Mouse (Mus musculus) heart, postnatal 0 days (tissue): Measurements from ENCODE around the gene Dnajc6. TPM values are rescaled to one million over a fixed set of nuclear protein-coding genes. Genes with fewer than 3 reads are reported as not detected.

Experiments used
- ATAC-seq: fragments of 200-750 bp; cut with Nextera tagmentation; 2 replicates; pipeline ENCODE4 v1.8.0; 2017; ENCODE audit warnings: low read depth, moderate number of reproducible peaks, moderate library complexity; ENCODE audit not compliant: insufficient read depth
- DNase-seq: peaks from one replicate; pipeline ENCODE4 v3.0.0-alpha.2; 2016; ENCODE audit warnings: low spot score
- H3K27ac ChIP-seq: fragments of 300-500 bp; sonication (generic); 2 replicates; pipeline ENCODE4 v1.5.1; 2014; ENCODE audit warnings: low read depth, mild to moderate bottlenecking
- H3K27me3 ChIP-seq: fragments of 300-500 bp; sonication (generic); 2 replicates; pipeline ENCODE4 v1.6.1; 2014; ENCODE audit warnings: low read length, mixed read lengths; ENCODE audit not compliant: control insufficient read depth, insufficient read depth
- H3K36me3 ChIP-seq: fragments of 300-500 bp; sonication (generic); replicated peaks from 2 replicates; pipeline ENCODE4 v1.6.1; 2014; ENCODE audit warnings: low read length, mixed read lengths; ENCODE audit not compliant: control insufficient read depth, insufficient read depth
- H3K4me1 ChIP-seq: fragments of 300-500 bp; sonication (generic); 2 replicates; pipeline ENCODE4 v1.6.1; 2014; ENCODE audit warnings: antibody characterized with exemption; ENCODE audit not compliant: control insufficient read depth, insufficient read depth
- H3K4me2 ChIP-seq: fragments of 300-500 bp; sonication (generic); 2 replicates; pipeline ENCODE4 v1.6.1; 2014; ENCODE audit warnings: low read depth, mild to moderate bottlenecking, low read length, moderate library complexity
- H3K4me3 ChIP-seq: fragments of 300-500 bp; sonication (generic); 2 replicates; pipeline ENCODE4 v1.5.1; 2014; ENCODE audit warnings: low read depth, low read length
- H3K9ac ChIP-seq: fragments of 300-500 bp; sonication (generic); replicated peaks from 2 replicates; pipeline ENCODE4 v1.6.1; 2014; ENCODE audit warnings: low read depth, low read length, mixed read lengths
- H3K9me3 ChIP-seq: fragments of 300-500 bp; sonication (generic); replicated peaks from 2 replicates; pipeline ENCODE4 v1.6.1; 2016; ENCODE audit warnings: low read length; ENCODE audit not compliant: control insufficient read depth
- CTCF ChIP-seq: IDR thresholded peaks from 2 replicates; pipeline ENCODE4 v1.5.1; 2016; ENCODE audit warnings: antibody characterized with exemption, control low read depth, low read depth
- EP300 ChIP-seq: IDR thresholded peaks from 2 replicates; pipeline ENCODE4 v1.6.1; 2016; ENCODE audit warnings: antibody characterized with exemption, low read depth
- WGBS: fragments of 180-500 bp; shearing (Covaris S2); extraction: QIAGEN DNeasy Blood & Tissue Kit; methylation state at CpG from one replicate; pipeline ENCODE4 v1.1.7; 2014; 5-methylcytosine and 5-hydroxymethylcytosine counted together
- polyA plus RNA-seq: library from polyadenylated mRNA; unstranded; fragments of >200 nt; fragmentation: Nextera tagmentation; extraction: Ambion mirVana; gene quantifications from 2 replicates; pipeline ENCODE4 v1.2.1, GENCODE M21; 2015
- total RNA-seq: library from RNA; depleted of rRNA; stranded (reverse); fragments of >200 nt; gene quantifications from 2 replicates; pipeline ENCODE4 v1.2.3, GENCODE M21; 2014; ENCODE audit warnings: low replicate concordance; rRNA removed

The Dnajc6 gene
- total RNA-seq (1.2 and 11.6 TPM in 2 replicates), polyA plus RNA-seq (0.07 and 0.08 TPM in 2 replicates)

DNA sequence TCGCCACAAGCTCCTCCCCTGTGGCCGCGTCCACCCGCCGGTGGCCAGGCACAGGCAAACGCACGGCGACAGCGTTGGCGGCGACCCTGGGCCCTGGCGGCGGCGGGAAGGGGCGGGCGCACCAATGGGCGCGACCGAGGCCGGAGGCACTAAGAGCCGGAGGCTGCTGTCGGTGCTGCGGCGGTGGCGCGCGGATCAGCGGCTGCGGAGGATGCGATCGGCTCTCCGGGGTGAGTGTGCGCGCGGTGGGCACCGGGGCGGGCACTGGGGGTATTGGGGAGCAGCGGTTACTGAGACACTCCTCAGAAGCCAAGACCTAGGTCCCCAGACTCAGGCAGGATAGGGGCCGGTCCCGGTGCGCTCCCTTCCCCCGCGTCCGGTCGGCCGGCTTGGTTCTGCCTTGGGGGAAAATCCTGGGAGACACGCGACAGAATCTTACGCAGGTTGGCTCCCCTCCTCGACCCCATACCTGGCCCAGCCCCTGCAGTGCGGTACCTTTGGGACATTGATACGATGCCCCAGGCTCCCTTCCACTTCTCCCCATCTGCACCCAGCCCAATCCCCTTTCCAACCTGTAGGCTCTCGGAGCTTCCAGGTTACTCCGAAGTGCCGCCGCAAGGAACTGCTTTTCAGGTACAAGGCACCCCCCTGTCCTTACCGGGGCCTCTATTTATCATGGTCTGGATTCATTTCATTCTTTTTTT lies at the start of gene Dnajc6:
Gene Dnajc6 (plus strand): TSS at position 115 of the 704 bp plus-strand sequence.
- WGBS: under 1% methylated on average over 55 of the region's 57 CpGs
- H3K27ac ChIP-seq: no peak within 1 kb of the TSS
- no peaks in the 10 kb centered on the region for H3K36me3 ChIP-seq
- no peak for DNase-seq
- H3K27me3 ChIP-seq: peaks cover 41% of the 10 kb centered on the region
- TF ChIP-seq CTCF (no peak), EP300 (no peak)
- H3K9me3 ChIP-seq: no peaks in the 10 kb centered on the region
- peaks cover 9% of the 10 kb centered on the region; the same call in 1 of the 2 replicates for H3K4me1 ChIP-seq
- H3K9ac ChIP-seq: peak within 1 kb of the TSS; percentile 23; the same call in 1 of the 2 replicates
- ATAC-seq: peak; percentile 30; the same call in 1 of the 2 replicates
- H3K4me2 ChIP-seq: peak within 1 kb of the TSS; percentile 93
- peak within 1 kb of the TSS; percentile 58 for H3K4me3 ChIP-seq

DNA sequence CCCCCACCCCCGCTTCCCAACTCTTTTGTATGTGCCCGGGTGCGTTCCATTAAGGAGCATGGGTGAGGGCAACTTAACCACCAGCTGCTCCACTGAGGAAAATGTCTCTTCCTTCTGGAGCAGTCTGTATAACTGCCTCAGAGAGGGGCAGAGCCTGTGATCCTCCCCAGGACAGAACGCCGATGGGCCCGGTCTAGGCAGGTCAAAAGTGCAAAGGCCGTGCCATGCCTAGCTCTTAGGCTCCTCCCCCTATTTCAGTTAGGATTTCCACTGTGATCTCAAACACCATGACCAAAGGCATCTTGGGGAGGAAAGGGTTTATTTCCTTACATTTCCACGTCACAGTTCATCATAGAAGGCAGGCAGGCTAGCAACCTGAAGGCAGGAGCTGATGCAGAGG lies 47.7 kb upstream of the Dnajc6 start:
- DNase-seq (no peak), ATAC-seq (no peak)
- H3K4me1 ChIP-seq: peaks cover 17% of the 10 kb centered on the region; the same call in 1 of the 2 replicates
- H3K27me3 ChIP-seq: no peaks in the 10 kb centered on the region
- no peaks in the 10 kb centered on the region for H3K36me3 ChIP-seq
- no peak overlapping the region for H3K4me2 ChIP-seq
- no peak overlapping the region for H3K9ac ChIP-seq
- WGBS: 91% methylated on average over 8 of the region's 8 CpGs
- H3K4me3 ChIP-seq: no peak overlapping the region
- TF ChIP-seq CTCF: no peak
- no peak for TF ChIP-seq EP300
- no peaks in the 10 kb centered on the region for H3K9me3 ChIP-seq
- no peak overlapping the region for H3K27ac ChIP-seq

DNA sequence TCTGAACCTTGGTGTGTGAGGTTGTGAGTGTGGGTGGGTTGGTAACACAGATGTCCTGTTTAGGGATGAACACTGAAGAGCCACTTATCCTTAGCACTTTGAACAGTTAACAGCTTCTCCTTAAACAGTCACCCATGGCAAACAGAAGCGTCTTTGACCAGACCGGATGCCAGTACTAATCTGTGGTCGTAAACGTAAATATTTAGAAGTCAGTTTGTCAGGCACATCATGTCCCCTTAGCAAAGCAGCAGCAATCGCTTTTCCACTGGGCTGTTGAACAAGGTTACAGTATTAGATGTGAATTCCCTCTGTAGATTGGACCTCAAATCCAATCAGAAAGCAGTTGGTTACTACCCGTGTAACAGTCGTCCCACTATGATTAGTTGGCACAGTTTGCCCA lies 47.1 kb upstream of the Dnajc6 start:
- Histone ChIP-seq H3K4me3 (no peak overlapping the region), H3K27ac (no peak overlapping the region), H3K27me3 (no peaks in the 10 kb centered on the region), H3K36me3 (no peaks in the 10 kb centered on the region), H3K4me2 (no peak overlapping the region), H3K9me3 (no peaks in the 10 kb centered on the region), H3K9ac (no peak overlapping the region), H3K4me1 (peaks cover 17% of the 10 kb centered on the region; the same call in 1 of the 2 replicates)
- TF ChIP-seq EP300: no peak
- WGBS: 61% methylated on average over 7 of the region's 7 CpGs
- DNase-seq (no peak), ATAC-seq (no peak)

DNA sequence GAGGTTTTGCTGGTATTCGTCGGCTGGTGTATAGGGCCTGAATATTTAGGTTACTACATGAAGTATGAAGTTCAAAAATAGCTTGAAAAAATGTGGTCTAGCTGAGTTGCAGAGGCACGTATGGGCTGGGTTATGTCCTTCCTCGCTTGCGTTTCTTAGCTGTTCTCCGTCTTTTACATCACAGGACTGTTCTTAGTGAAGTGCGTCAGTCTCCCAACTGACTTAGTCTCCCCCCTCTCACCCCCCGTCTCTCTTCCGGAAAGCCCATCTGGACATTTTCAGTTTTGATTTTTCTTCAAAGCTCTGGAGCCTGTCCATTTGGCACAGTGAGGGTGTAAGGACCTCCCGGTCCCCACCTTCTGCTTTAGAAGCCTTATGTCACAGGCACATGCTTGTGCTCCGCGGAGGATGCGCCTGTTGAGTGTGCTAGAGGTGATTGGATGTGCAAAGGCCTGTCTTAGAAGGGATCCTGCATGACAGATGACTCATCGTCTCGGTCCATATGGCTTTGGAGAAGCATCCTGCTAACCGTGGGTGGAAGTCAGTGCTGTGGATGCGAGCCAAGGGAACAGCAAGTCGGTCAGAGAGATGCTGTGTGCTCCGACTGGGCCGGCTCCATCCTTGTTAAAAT lies 46.2 kb upstream of the Dnajc6 start:
- DNase-seq (no peak), ATAC-seq (no peak)
- peak overlapping the region; percentile 17; the same call in 1 of the 2 replicates for H3K4me2 ChIP-seq
- WGBS: 74% methylated on average over 20 of the region's 20 CpGs
- H3K4me1 ChIP-seq: 0 out of 2 replicates have a peak, but pooled peaks cover 10% of the 10 kb centered on the region
- no peak overlapping the region for H3K4me3 ChIP-seq
- no peaks in the 10 kb centered on the region for H3K27me3 ChIP-seq
- no peak for TF ChIP-seq EP300
- no peak for TF ChIP-seq CTCF
- no peak overlapping the region for H3K27ac ChIP-seq
- H3K36me3 ChIP-seq: no peaks in the 10 kb centered on the region
- H3K9ac ChIP-seq: no peak overlapping the region
- H3K9me3 ChIP-seq: no peaks in the 10 kb centered on the region

DNA sequence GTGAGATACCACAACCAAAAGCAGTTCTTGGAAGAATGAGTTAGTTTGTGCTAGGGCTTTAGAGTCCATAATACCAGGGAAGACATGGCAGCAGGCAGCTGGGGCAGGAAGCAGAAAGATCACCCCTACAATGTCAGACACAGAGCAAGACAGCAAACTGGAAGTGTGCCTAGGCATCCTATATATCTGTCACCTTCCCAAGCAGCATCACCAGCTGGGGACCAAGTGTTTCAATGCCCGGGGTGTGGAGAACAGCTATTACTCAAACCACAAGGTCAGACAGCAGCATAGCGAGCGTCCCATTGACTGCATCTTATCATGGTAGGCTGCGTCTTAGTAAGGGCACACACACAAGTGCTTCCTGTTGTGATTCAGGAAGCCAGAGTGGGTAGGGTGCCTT lies 45.4 kb upstream of the Dnajc6 start:
- 69% methylated on average over 4 of the region's 4 CpGs for WGBS

More for the DNA sequence above, 45.4 kb upstream of the Dnajc6 start:
- Histone ChIP-seq H3K9ac (no peak overlapping the region), H3K27ac (no peak overlapping the region), H3K36me3 (no peaks in the 10 kb centered on the region), H3K27me3 (no peaks in the 10 kb centered on the region), H3K4me2 (no peak overlapping the region), H3K4me3 (no peak overlapping the region), H3K9me3 (no peaks in the 10 kb centered on the region), H3K4me1 (peaks cover 10% of the 10 kb centered on the region; the same call in 1 of the 2 replicates)
- ATAC-seq (no peak), DNase-seq (no peak)
- TF ChIP-seq CTCF (no peak), EP300 (no peak)
